Mouse (Mus musculus): ENCODE data around the gene Pate2.

DNA sequence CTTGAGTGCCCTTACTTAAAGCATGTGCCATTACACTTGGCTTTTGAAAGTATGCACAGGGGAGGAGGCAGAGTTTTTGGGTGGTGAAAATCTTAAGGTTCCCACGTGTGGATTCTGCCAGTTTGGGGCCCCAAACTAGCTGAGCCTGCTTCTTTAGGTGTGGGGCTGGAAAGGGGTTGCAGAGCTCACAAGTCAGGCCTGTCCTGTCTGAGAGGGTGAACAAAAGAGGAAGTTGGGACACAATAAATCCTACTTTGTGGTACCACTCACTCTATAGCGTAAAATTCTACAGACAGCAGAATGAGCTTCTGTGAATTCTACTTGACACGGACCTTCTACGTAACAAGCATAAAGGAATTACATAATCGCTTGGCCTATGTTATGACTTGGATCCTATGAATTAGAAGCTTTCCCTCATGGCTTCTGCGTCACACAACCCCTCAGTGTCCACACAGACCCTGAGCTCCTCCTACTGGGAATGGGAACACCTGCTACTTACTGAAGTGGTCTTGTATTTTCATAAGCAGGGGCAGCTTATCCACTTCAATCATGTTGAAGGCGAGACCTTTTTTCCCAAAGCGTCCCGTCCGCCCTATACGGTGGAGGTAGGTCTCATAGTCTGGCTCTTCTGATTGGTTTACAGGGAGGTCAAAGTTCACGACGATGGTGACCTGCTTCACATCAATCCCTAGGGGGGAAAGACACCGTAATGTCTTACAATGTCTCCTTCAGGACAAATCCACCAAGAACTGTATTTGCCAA, 26.8 kb upstream of the Pate2 start:
- TF ChIP-seq CTCF (IDR thresholded peaks at IDR 0.05; ENCODE audit: borderline replicate concordance, insufficient read depth, low read depth, low read length) (no peak), POLR2A (IDR thresholded peaks at IDR 0.05; ENCODE audit: borderline replicate concordance, insufficient read depth, low read length) (no peak)

All from cerebellum, adult 2 months (tissue).